Mouse (Mus musculus): ENCODE measurements around the gene Zzz3.
A peak's percentile ranks its signal among the peaks of the same experiment; 100 is the strongest.
"Not testable (repeated sequence)": the region's sequence is repeated elsewhere in the genome, so short reads cannot be mapped to it uniquely, and the experiment has no call there.

The Zzz3 gene

GRCm38 (mm10) chr3:152401964-152402670, 6.8 kb downstream of the Zzz3 start:
- peak; percentile 76 for DNase-seq (ENCODE audit: low read depth)

- DNase-seq (ENCODE audit: low read depth), result no peak
Measured at GRCm38 (mm10) chr3:152402671-152403066, 7.4 kb downstream of the Zzz3 start.

GRCm38 (mm10) chr3:152403827-152404226, 8.6 kb downstream of the Zzz3 start:
- no peak for DNase-seq (ENCODE audit: low read depth)

- DNase-seq (ENCODE audit: low read depth), result no peak
Measured at GRCm38 (mm10) chr3:152405420-152405819, 10.1 kb downstream of the Zzz3 start.

- DNase-seq (ENCODE audit: low read depth), result no peak
Measured at GRCm38 (mm10) chr3:152405978-152406640, 10.8 kb downstream of the Zzz3 start.

- no peak for DNase-seq (ENCODE audit: low read depth)
Measured at GRCm38 (mm10) chr3:152410980-152411551, 15.8 kb downstream of the Zzz3 start.

- DNase-seq (ENCODE audit: low read depth), result no peak
Measured at GRCm38 (mm10) chr3:152412362-152412761, 17.1 kb downstream of the Zzz3 start.

- no peak for DNase-seq (ENCODE audit: low read depth)
Measured at GRCm38 (mm10) chr3:152428925-152429324, 33.7 kb downstream of the Zzz3 start.

- no peak for DNase-seq (ENCODE audit: low read depth)
Measured at GRCm38 (mm10) chr3:152432677-152433076, 37.4 kb downstream of the Zzz3 start.

- DNase-seq (ENCODE audit: low read depth), result no peak
Measured at GRCm38 (mm10) chr3:152435590-152435989, 40.3 kb downstream of the Zzz3 start.

GRCm38 (mm10) chr3:152438068-152438467, 42.8 kb downstream of the Zzz3 start:
- DNase-seq (ENCODE audit: low read depth), result no peak

- no peak for DNase-seq (ENCODE audit: low read depth)
Measured at GRCm38 (mm10) chr3:152442795-152443194, 47.5 kb downstream of the Zzz3 start.

- no peak for DNase-seq (ENCODE audit: low read depth)
Measured at GRCm38 (mm10) chr3:152444114-152444513, 48.8 kb downstream of the Zzz3 start.

GRCm38 (mm10) chr3:152446966-152447365, 51.7 kb downstream of the Zzz3 start:
- no peak for DNase-seq (ENCODE audit: low read depth)

- no peak for DNase-seq (ENCODE audit: low read depth)
Measured at GRCm38 (mm10) chr3:152453163-152453562, 57.9 kb downstream of the Zzz3 start.

GRCm38 (mm10) chr3:152457308-152458035, 62.2 kb downstream of the Zzz3 start:
- DNase-seq (ENCODE audit: low read depth), result no peak

- not testable (repeated sequence) for DNase-seq (ENCODE audit: low read depth)
Measured at GRCm38 (mm10) chr3:152458875-152459274, 63.6 kb downstream of the Zzz3 start.

- no peak for DNase-seq (ENCODE audit: low read depth)
Measured at GRCm38 (mm10) chr3:152460802-152461201, 65.5 kb downstream of the Zzz3 start.

- DNase-seq (ENCODE audit: low read depth), result no peak
Measured at GRCm38 (mm10) chr3:152462038-152462547, 66.8 kb downstream of the Zzz3 start.

GRCm38 (mm10) chr3:152462900-152463299, 67.6 kb downstream of the Zzz3 start:
- DNase-seq (ENCODE audit: low read depth), result no peak

GRCm38 (mm10) chr3:152464462-152464861, 69.2 kb downstream of the Zzz3 start:
- no peak for DNase-seq (ENCODE audit: low read depth)

GRCm38 (mm10) chr3:152465338-152465737, 70.1 kb downstream of the Zzz3 start:
- DNase-seq (ENCODE audit: low read depth), result no peak
